Mouse (Mus musculus): ENCODE results near the gene Gp5. TPM values are rescaled to one million over a fixed set of nuclear protein-coding genes. Genes with fewer than 3 reads are reported as not detected.

Gene Gp5
- polyA plus RNA-seq, 1 experiment from 2014 or later, result 3.5 TPM

- DNase-seq (ENCODE audit: low spot score) (no peak), ATAC-seq (no peak)
- Histone ChIP-seq H3K27me3 (replicated peaks; ENCODE audit: insufficient read depth, low read length) (no peaks in the 10 kb centered on the region), H3K4me2 (replicated peaks; ENCODE audit: low read depth, low read length) (no peak overlapping the region), H3K4me3 (ENCODE audit: low read depth, low read length) (no peak overlapping the region), H3K9me3 (ENCODE audit: low read length) (no peaks in the 10 kb centered on the region), H3K4me1 (ENCODE audit: insufficient read depth, low read depth, low read length) (no peaks in the 10 kb centered on the region), H3K9ac (replicated peaks; ENCODE audit: low read depth) (no peak overlapping the region), H3K36me3 (ENCODE audit: insufficient read depth, low read length) (no peaks in the 10 kb centered on the region), H3K27ac (ENCODE audit: low read length) (no peak overlapping the region)
- 92% methylated on average over 8 of the region's 8 CpGs for WGBS
- TF ChIP-seq EP300 (IDR thresholded peaks at IDR 0.05) (no peak), CTCF (IDR thresholded peaks at IDR 0.05) (no peak)
These were observed 37.5 kb downstream of the Gp5 start for GRCm38 (mm10) chr16:30273065-30273464.

- no peak overlapping the region for H3K9ac ChIP-seq (replicated peaks; ENCODE audit: low read depth)
- DNase-seq (ENCODE audit: low spot score) (no peak), ATAC-seq (no peak)
- H3K36me3 ChIP-seq (ENCODE audit: insufficient read depth, low read length), result no peaks in the 10 kb centered on the region
- no peaks in the 10 kb centered on the region for H3K4me1 ChIP-seq (ENCODE audit: insufficient read depth, low read depth, low read length)
- no peaks in the 10 kb centered on the region for H3K9me3 ChIP-seq (ENCODE audit: low read length)
- H3K4me3 ChIP-seq (ENCODE audit: low read depth, low read length), result no peak overlapping the region
- 53% methylated on average over 6 of the region's 6 CpGs for WGBS
- H3K4me2 ChIP-seq (replicated peaks; ENCODE audit: low read depth, low read length), result no peak overlapping the region
- no peaks in the 10 kb centered on the region for H3K27me3 ChIP-seq (replicated peaks; ENCODE audit: insufficient read depth, low read length)
- no peak overlapping the region for H3K27ac ChIP-seq (ENCODE audit: low read length)
- no peak for TF ChIP-seq EP300 (IDR thresholded peaks at IDR 0.05)
- no peak for TF ChIP-seq CTCF (IDR thresholded peaks at IDR 0.05)
These were observed 38.5 kb downstream of the Gp5 start for GRCm38 (mm10) chr16:30271941-30272595.

GRCm38 (mm10) chr16:30271223-30271761 lies 39.3 kb downstream of the Gp5 start:
- no peaks in the 10 kb centered on the region for H3K4me1 ChIP-seq (ENCODE audit: insufficient read depth, low read depth, low read length)
- DNase-seq (ENCODE audit: low spot score), result no peak
- no peak overlapping the region for H3K27ac ChIP-seq (ENCODE audit: low read length)
- H3K36me3 ChIP-seq (ENCODE audit: insufficient read depth, low read length), result no peaks in the 10 kb centered on the region
- H3K9me3 ChIP-seq (ENCODE audit: low read length), result no peaks in the 10 kb centered on the region
- H3K9ac ChIP-seq (replicated peaks; ENCODE audit: low read depth), result no peak overlapping the region
- no peak overlapping the region for H3K4me2 ChIP-seq (replicated peaks; ENCODE audit: low read depth, low read length)
- WGBS, result 56% methylated on average over 8 of the region's 8 CpGs
- no peaks in the 10 kb centered on the region for H3K27me3 ChIP-seq (replicated peaks; ENCODE audit: insufficient read depth, low read length)
- no peak overlapping the region for H3K4me3 ChIP-seq (ENCODE audit: low read depth, low read length)
- no peak for TF ChIP-seq CTCF (IDR thresholded peaks at IDR 0.05)
- TF ChIP-seq EP300 (IDR thresholded peaks at IDR 0.05), result no peak
- ATAC-seq, result no peak

GRCm38 (mm10) chr16:30267359-30267758 lies 43.2 kb downstream of the Gp5 start, which contains the start of gene Cpn2:
TSS of gene Cpn2 (minus strand) at chr16:30267499.
- Histone ChIP-seq H3K4me3 (ENCODE audit: low read depth, low read length) (no peak within 1 kb of the TSS), H3K9ac (replicated peaks; ENCODE audit: low read depth) (no peak within 1 kb of the TSS)

GRCm38 (mm10) chr16:30266561-30266960 lies 44.0 kb downstream of the Gp5 start:
- 82% methylated on average over 5 of the region's 5 CpGs for whole genome bisulfite sequencing
- Histone ChIP-seq H3K9me3 (ENCODE audit: low read length) (no peaks in the 10 kb centered on the region), H3K4me2 (replicated peaks; ENCODE audit: low read depth, low read length) (no peak overlapping the region)

More at GRCm38 (mm10) chr16:30267359-30267758, 43.2 kb downstream of the Gp5 start, which contains the start of gene Cpn2:
- no peaks in the 10 kb centered on the region for H3K27me3 ChIP-seq (replicated peaks; ENCODE audit: insufficient read depth, low read length)
- TF ChIP-seq EP300 (IDR thresholded peaks at IDR 0.05), result no peak
- H3K4me1 ChIP-seq (ENCODE audit: insufficient read depth, low read depth, low read length), result no peaks in the 10 kb centered on the region
- no peak for ATAC-seq
- H3K4me2 ChIP-seq (replicated peaks; ENCODE audit: low read depth, low read length), result no peak within 1 kb of the TSS
- no peak within 1 kb of the TSS for H3K27ac ChIP-seq (ENCODE audit: low read length)
- H3K9me3 ChIP-seq (ENCODE audit: low read length), result no peaks in the 10 kb centered on the region
- WGBS, result 71% methylated on average over 5 of the region's 5 CpGs
- H3K36me3 ChIP-seq (ENCODE audit: insufficient read depth, low read length), result no peaks in the 10 kb centered on the region
- no peak for DNase-seq (ENCODE audit: low spot score)

GRCm38 (mm10) chr16:30265611-30266010 lies 45.0 kb downstream of the Gp5 start:
- Histone ChIP-seq H3K9ac (replicated peaks; ENCODE audit: low read depth) (no peak overlapping the region), H3K9me3 (ENCODE audit: low read length) (no peaks in the 10 kb centered on the region), H3K36me3 (ENCODE audit: insufficient read depth, low read length) (no peaks in the 10 kb centered on the region), H3K27me3 (replicated peaks; ENCODE audit: insufficient read depth, low read length) (no peaks in the 10 kb centered on the region), H3K4me3 (ENCODE audit: low read depth, low read length) (no peak overlapping the region), H3K4me2 (replicated peaks; ENCODE audit: low read depth, low read length) (no peak overlapping the region), H3K4me1 (ENCODE audit: insufficient read depth, low read depth, low read length) (no peaks in the 10 kb centered on the region), H3K27ac (ENCODE audit: low read length) (no peak overlapping the region)
- 50% methylated on average over 4 of the region's 4 CpGs for WGBS
- ATAC-seq (peak; percentile 53), DNase-seq (ENCODE audit: low spot score) (no peak)
- TF ChIP-seq EP300 (IDR thresholded peaks at IDR 0.05), result no peak
- no peak for TF ChIP-seq CTCF (IDR thresholded peaks at IDR 0.05)

More at GRCm38 (mm10) chr16:30266561-30266960, 44.0 kb downstream of the Gp5 start:
- Histone ChIP-seq H3K36me3 (ENCODE audit: insufficient read depth, low read length) (no peaks in the 10 kb centered on the region), H3K4me1 (ENCODE audit: insufficient read depth, low read depth, low read length) (no peaks in the 10 kb centered on the region), H3K4me3 (ENCODE audit: low read depth, low read length) (no peak overlapping the region), H3K27me3 (replicated peaks; ENCODE audit: insufficient read depth, low read length) (no peaks in the 10 kb centered on the region), H3K9ac (replicated peaks; ENCODE audit: low read depth) (no peak overlapping the region), H3K27ac (ENCODE audit: low read length) (no peak overlapping the region)
- DNase-seq (ENCODE audit: low spot score) (no peak), ATAC-seq (no peak)
- TF ChIP-seq CTCF (IDR thresholded peaks at IDR 0.05), result no peak
- TF ChIP-seq EP300 (IDR thresholded peaks at IDR 0.05), result no peak

All from lung, postnatal 0 days (tissue).